Mouse (Mus musculus) midbrain, embryonic 16.5 days (tissue): ENCODE measurements around the gene Vps26c. TPM values are rescaled to one million over a fixed set of nuclear protein-coding genes. Genes with fewer than 3 reads are reported as not detected.
A peak's percentile ranks its signal among the peaks of the same experiment; 100 is the strongest.

Experiments
- ATAC-seq: fragments of 200-750 bp; cut with Nextera tagmentation; 2 replicates; pipeline ENCODE4 v1.8.0; 2017; ENCODE audit warnings: moderate TSS enrichment
- H3K27ac ChIP-seq: fragments of 300-500 bp; sonication (generic); 2 replicates; pipeline ENCODE4 v1.5.1; 2014; ENCODE audit warnings: mild to moderate bottlenecking, low read length, mixed read lengths
- H3K27me3 ChIP-seq: fragments of 300-500 bp; sonication (generic); 2 replicates; pipeline ENCODE4 v1.6.1; 2014; ENCODE audit warnings: low read depth, low read length, mixed read lengths; ENCODE audit not compliant: control insufficient read depth, insufficient read depth
- H3K36me3 ChIP-seq: fragments of 300-500 bp; sonication (generic); 2 replicates; pipeline ENCODE4 v1.6.1; 2014; ENCODE audit warnings: mild to moderate bottlenecking, low read length, moderate library complexity, mixed read lengths; ENCODE audit not compliant: control insufficient read depth, insufficient read depth
- H3K4me1 ChIP-seq: fragments of 300-500 bp; sonication (generic); 2 replicates; pipeline ENCODE4 v1.6.1; 2014; ENCODE audit warnings: mild to moderate bottlenecking, low read length, mixed read lengths; ENCODE audit not compliant: control insufficient read depth, insufficient read depth
- H3K4me2 ChIP-seq: fragments of 300-500 bp; sonication (generic); 2 replicates; pipeline ENCODE4 v1.6.1; 2014; ENCODE audit warnings: mild to moderate bottlenecking, low read length, mixed read lengths
- H3K4me3 ChIP-seq: fragments of 300-500 bp; sonication (generic); 2 replicates; pipeline ENCODE4 v1.5.1; 2014; ENCODE audit warnings: low read depth, mild to moderate bottlenecking, low read length, moderate library complexity, mixed read lengths
- H3K9ac ChIP-seq: fragments of 300-500 bp; sonication (generic); 2 replicates; pipeline ENCODE4 v1.6.1; 2014; ENCODE audit warnings: low read depth, low read length, mixed read lengths
- H3K9me3 ChIP-seq: fragments of 300-500 bp; sonication (generic); replicated peaks from 2 replicates; pipeline ENCODE4 v1.6.1; 2014; ENCODE audit warnings: mild to moderate bottlenecking, low read length, mixed read lengths; ENCODE audit not compliant: control insufficient read depth, poor library complexity, severe bottlenecking
- WGBS: fragments of 180-500 bp; shearing (Covaris S2); extraction: QIAGEN DNeasy Blood & Tissue Kit; methylation state at CpG from one replicate; pipeline ENCODE4 v1.1.7; 2014; 5-methylcytosine and 5-hydroxymethylcytosine counted together
- polyA plus RNA-seq: library from polyadenylated mRNA; unstranded; fragments of >200 nt; fragmentation: Nextera tagmentation; extraction: Ambion mirVana; gene quantifications from 2 replicates; pipeline ENCODE4 v1.2.1, GENCODE M21; 2015

Gene Vps26c
- polyA plus RNA-seq, 1 experiment from 2014 or later, result 83.5 TPM

DNA sequence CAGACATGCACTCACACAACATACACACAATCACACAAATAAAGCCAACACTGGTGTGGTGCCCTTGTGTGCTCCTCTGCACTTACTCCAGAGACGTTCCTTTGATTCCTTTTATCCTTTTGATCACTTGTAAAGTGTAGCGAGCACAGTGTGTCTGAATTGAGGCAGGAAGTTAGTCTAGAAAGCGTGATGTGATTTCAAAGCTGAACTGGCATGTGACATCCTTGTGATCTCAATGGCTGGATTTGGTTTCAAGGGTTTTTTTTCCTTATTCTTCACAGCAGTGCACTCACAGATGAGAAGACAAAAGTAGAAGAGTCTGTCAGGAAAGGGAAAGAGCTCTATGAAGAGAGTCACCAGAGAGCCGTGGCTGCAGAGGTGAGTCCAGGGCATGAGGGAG, 72.5 kb downstream of the Vps26c start:
- peaks cover 58% of the 10 kb centered on the region for H3K36me3 ChIP-seq
- peak; percentile 39; the same call in 1 of the 2 replicates for ATAC-seq
- H3K4me2 ChIP-seq, result no peak overlapping the region
- H3K4me1 ChIP-seq, result no peaks in the 10 kb centered on the region; the same call in 1 of the 2 replicates
- no peak overlapping the region for H3K27ac ChIP-seq
- H3K27me3 ChIP-seq, result no peaks in the 10 kb centered on the region
- H3K9me3 ChIP-seq, result no peaks in the 10 kb centered on the region
- no peak overlapping the region for H3K9ac ChIP-seq
- no peak overlapping the region for H3K4me3 ChIP-seq
- WGBS, result 54% methylated on average over 4 of the region's 4 CpGs

DNA sequence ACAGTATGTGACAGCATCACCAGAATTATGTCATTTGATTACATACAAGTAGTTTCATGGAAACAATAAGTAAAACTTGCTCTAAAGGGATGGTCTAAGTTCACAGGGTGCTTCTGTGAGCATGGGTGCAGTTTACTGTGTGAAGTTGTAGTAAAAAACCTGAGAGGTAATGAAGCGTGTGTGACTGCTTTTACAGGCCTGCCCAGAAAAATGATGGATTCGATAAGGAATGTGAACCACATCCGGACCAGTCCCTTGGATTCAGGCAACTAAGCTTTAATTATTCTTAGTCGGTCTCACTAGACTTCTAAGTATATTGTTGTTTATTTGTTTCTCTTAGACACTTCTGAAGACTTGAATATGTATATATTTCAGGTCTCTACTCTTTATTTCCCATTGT, 73.9 kb downstream of the Vps26c start:
- Histone ChIP-seq H3K36me3 (peaks cover 56% of the 10 kb centered on the region), H3K9me3 (no peaks in the 10 kb centered on the region), H3K27ac (no peak overlapping the region), H3K9ac (no peak overlapping the region), H3K27me3 (no peaks in the 10 kb centered on the region), H3K4me2 (no peak overlapping the region), H3K4me1 (no peaks in the 10 kb centered on the region; the same call in 1 of the 2 replicates), H3K4me3 (no peak overlapping the region)
- 89% methylated on average over 4 of the region's 4 CpGs for WGBS
- no peak for ATAC-seq

DNA sequence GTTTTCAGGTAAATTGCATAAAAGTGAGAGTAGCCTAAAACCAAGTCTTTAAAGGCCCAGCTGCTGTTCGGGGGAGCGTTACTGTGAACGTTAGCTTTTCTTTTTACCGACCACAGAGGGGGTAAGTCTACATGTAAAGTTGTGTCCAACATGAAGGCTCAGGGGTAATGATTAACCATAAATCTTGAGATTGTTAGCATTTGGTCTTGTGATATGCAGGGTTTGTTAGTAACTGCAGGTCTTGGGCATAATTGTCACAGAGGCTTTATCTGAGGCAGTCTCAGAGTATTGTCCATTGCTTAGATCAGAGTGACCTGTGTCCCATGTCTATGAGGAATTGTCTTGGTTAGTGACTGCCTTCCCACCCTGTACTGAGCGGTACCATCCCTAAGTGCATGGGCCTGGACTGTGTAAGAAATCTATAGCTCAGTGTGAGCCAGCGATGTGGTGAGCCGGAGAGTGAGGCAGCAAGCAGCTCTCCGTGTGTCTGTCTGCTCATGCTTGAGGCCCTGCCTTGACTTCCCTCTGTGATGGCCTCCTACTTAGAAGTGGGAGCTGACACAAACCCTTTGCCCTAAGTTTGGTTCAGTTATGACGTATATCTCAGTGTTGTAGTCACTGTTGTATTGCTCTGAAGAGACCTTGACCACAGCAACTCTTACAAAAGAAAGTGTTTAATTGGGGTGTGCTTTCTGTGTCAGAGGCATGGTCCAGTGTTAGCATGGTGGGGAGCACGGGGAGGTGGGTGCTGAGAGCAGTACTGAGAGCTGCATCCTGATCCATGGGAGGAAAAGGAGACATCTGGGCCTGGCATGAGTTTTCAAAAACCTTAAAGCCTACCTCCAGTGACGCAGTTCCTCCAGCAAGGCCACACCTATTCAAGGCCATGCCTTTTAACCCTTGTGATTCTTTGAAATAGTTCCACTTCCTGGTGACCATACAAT, 74.8 kb downstream of the Vps26c start:
- Histone ChIP-seq H3K27me3 (no peaks in the 10 kb centered on the region), H3K4me2 (no peak overlapping the region), H3K4me3 (no peak overlapping the region), H3K9ac (no peak overlapping the region), H3K27ac (no peak overlapping the region), H3K9me3 (no peaks in the 10 kb centered on the region), H3K36me3 (peaks cover 53% of the 10 kb centered on the region), H3K4me1 (no peaks in the 10 kb centered on the region; the same call in 1 of the 2 replicates)
- no peak for ATAC-seq
- WGBS, result 93% methylated on average over 11 of the region's 11 CpGs

DNA sequence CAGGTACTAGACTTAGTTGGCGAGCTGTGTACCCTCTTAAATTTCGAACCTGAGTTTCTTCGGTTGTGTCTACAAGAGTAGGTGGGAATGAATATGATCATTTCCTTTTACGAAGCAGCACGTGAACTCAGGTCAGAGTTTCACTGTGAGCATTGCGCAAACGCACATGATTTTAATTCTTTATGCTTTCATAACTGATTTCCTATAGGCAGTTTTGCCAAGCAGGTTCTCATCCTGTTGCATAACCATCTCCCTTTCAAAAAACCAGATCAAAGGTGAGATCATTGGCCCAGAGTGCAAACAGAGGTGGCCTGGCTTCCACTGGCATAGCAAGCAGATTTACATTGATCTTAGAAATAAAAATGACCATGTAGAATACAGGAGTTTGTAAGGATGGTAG, 77.0 kb downstream of the Vps26c start:
- no peaks in the 10 kb centered on the region for H3K9me3 ChIP-seq
- no peak overlapping the region for H3K9ac ChIP-seq
- H3K27ac ChIP-seq, result no peak overlapping the region
- H3K36me3 ChIP-seq, result peaks cover 49% of the 10 kb centered on the region
- no peak overlapping the region for H3K4me3 ChIP-seq
- no peak for ATAC-seq
- H3K27me3 ChIP-seq, result no peaks in the 10 kb centered on the region
- WGBS, result 93% methylated on average over 7 of the region's 7 CpGs
- H3K4me1 ChIP-seq, result no peaks in the 10 kb centered on the region; the same call in 1 of the 2 replicates
- H3K4me2 ChIP-seq, result no peak overlapping the region

DNA sequence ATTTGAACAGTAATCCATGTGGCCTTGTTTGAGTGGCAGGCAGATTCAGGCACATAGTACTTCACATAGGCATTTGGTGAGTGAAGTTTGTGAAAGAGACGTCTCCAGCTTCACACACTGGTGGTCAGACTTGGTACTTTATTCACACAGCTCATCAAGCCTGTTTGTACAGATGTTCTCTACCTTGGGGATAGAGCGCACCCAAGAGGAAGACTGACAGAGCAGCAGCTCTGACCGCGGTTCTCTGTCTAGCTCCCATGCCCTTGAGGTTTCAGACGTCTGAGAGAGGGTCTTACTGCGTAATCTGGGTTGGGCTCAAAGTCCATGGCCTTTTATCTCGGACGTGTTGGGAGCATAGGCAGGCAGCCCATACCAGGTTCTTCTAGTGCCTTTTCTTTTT, 77.5 kb downstream of the Vps26c start:
- H3K9me3 ChIP-seq, result no peaks in the 10 kb centered on the region
- H3K36me3 ChIP-seq, result peaks cover 49% of the 10 kb centered on the region
- no peak overlapping the region for H3K4me3 ChIP-seq
- ATAC-seq, result no peak
- H3K9ac ChIP-seq, result no peak overlapping the region
- no peaks in the 10 kb centered on the region for H3K27me3 ChIP-seq
- H3K4me2 ChIP-seq, result no peak overlapping the region
- 81% methylated on average over 8 of the region's 8 CpGs for WGBS
- no peak overlapping the region for H3K27ac ChIP-seq
- H3K4me1 ChIP-seq, result no peaks in the 10 kb centered on the region

Other genes with a start within 250 kb of the Vps26c start
- 8.6 and 10.4 TPM in 2 replicates for gene Hlcs, start 213.3 kb downstream of the Vps26c start, polyA plus RNA-seq
- 0.46 and 1.2 TPM in 2 replicates for gene Ripply3, start 198.4 kb downstream of the Vps26c start, polyA plus RNA-seq
- gene Ttc3, start 156.2 kb downstream of the Vps26c start, polyA plus RNA-seq, result 1,007 and 1,053 TPM in 2 replicates
- 113 and 135 TPM in 2 replicates for gene Pigp, start 155.0 kb downstream of the Vps26c start, polyA plus RNA-seq
- 12.0 and 12.4 TPM in 2 replicates for gene Dyrk1a, start 43.2 kb upstream of the Vps26c start, polyA plus RNA-seq